Mouse (Mus musculus) urinary bladder, postnatal 25 days (tissue): ENCODE measurements around the gene Plpp2.

Experiments
- DNase-seq: peaks from one replicate; pipeline ENCODE4 v3.0.0; 2022; ENCODE audit warnings: low spot score

Plpp2 gene

GRCm38 (mm10) chr10:79548971-79549723 lies 15.6 kb upstream of the Plpp2 start:
- no peak for DNase-seq

GRCm38 (mm10) chr10:79548546-79548945 lies 14.9 kb upstream of the Plpp2 start:
- no peak for DNase-seq

GRCm38 (mm10) chr10:79547148-79547675 lies 13.6 kb upstream of the Plpp2 start:
- no peak for DNase-seq

- no peak for DNase-seq
These were observed 12.9 kb upstream of the Plpp2 start for GRCm38 (mm10) chr10:79546483-79546882.

GRCm38 (mm10) chr10:79545891-79546290 lies 12.3 kb upstream of the Plpp2 start:
- no peak for DNase-seq

- DNase-seq, result no peak
These were observed 11.0 kb upstream of the Plpp2 start for GRCm38 (mm10) chr10:79544631-79545030.

GRCm38 (mm10) chr10:79543884-79544597 lies 10.4 kb upstream of the Plpp2 start:
- no peak for DNase-seq

GRCm38 (mm10) chr10:79542171-79542570 lies 8.6 kb upstream of the Plpp2 start:
- DNase-seq, result no peak

- no peak for DNase-seq
These were observed 7.9 kb upstream of the Plpp2 start for GRCm38 (mm10) chr10:79541522-79541921.

- no peak for DNase-seq
These were observed 7.2 kb upstream of the Plpp2 start for GRCm38 (mm10) chr10:79540746-79541145.

- no peak for DNase-seq
These were observed 6.3 kb upstream of the Plpp2 start for GRCm38 (mm10) chr10:79539701-79540495.

- DNase-seq, result no peak
These were observed 5.3 kb upstream of the Plpp2 start for GRCm38 (mm10) chr10:79538873-79539272.

- DNase-seq, result no peak
These were observed 4.7 kb upstream of the Plpp2 start for GRCm38 (mm10) chr10:79538323-79538722.

GRCm38 (mm10) chr10:79537781-79538180 lies 4.2 kb upstream of the Plpp2 start:
- no peak for DNase-seq

GRCm38 (mm10) chr10:79537271-79537670 lies 3.7 kb upstream of the Plpp2 start:
- DNase-seq, result no peak

- no peak for DNase-seq
These were observed 3.0 kb upstream of the Plpp2 start for GRCm38 (mm10) chr10:79536461-79537080.

- no peak for DNase-seq
These were observed 1.8 kb upstream of the Plpp2 start for GRCm38 (mm10) chr10:79535431-79535830.

GRCm38 (mm10) chr10:79534426-79534825 lies 830 bp upstream of the Plpp2 start:
- DNase-seq, result no peak

- DNase-seq, result peak; percentile 12
These were observed 918 bp downstream of the Plpp2 start for GRCm38 (mm10) chr10:79532678-79533077.

- peak; percentile 2 for DNase-seq
These were observed 2.0 kb downstream of the Plpp2 start for GRCm38 (mm10) chr10:79531593-79531992.

- peak; percentile 1 for DNase-seq
These were observed 2.9 kb downstream of the Plpp2 start for GRCm38 (mm10) chr10:79530721-79531120.

- DNase-seq, result peak; percentile 2
These were observed 3.4 kb downstream of the Plpp2 start for GRCm38 (mm10) chr10:79530241-79530640.
